Mouse (Mus musculus) liver, postnatal 0 days (tissue): ENCODE results near the gene Pin1.

ENCODE experiments used
- CTCF ChIP-seq: sonication (generic); IDR thresholded peaks from 2 replicates; pipeline ENCODE4 v1.5.1; 2016; ENCODE audit warnings: antibody characterized with exemption, low read depth
- EP300 ChIP-seq: IDR thresholded peaks from 2 replicates; pipeline ENCODE4 v1.6.1; 2016; ENCODE audit warnings: antibody characterized with exemption, low read depth, mild to moderate bottlenecking

DNA sequence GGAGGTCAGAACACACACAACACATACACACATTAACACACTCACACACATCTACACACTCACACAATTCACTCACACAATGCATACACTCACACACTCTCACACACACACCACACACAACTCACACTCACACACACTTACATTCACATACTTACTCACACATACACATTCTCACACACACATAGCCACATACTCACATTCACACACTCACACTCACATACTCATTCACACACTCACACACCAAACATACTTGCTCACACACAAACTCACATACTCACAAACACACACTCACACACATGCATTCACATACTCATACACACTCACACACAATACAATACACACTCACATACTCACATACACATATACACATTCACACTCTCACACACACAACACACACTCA is 53.5 kb downstream of the Pin1 start:
- TF ChIP-seq CTCF: no peak
- TF ChIP-seq EP300: no peak
